Mouse (Mus musculus) forelimb bud, embryonic 11.5 days (tissue): ENCODE data around the gene Aqp11.

ENCODE experiments used
- DNase-seq: peaks from one replicate; pipeline ENCODE4 v3.0.0-alpha.2; 2012; ENCODE audit warnings: low read depth, low spot score

Aqp11 gene

GRCm38 (mm10) chr7:97707809-97708208 lies 30.3 kb downstream of the Aqp11 start:
- no peak for DNase-seq

DNA sequence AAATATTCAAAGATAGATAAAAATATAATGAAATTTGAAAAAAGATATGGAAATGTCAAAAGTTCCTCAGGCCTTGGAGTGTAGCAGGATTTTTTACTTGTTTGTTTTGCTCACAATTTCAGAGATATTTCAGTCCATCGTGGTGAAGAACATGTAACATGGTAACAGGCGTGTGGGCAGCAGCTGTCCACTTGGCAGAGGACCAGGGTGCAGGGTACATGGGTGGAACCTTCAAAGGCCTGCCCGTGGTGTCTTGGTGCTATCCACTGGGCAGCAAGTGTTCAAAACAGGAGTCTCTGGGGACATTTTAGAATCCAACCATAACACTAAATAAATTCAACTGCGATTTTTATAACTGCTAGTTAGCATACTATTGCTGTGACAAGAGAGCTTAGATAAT lies 31.0 kb downstream of the Aqp11 start:
- DNase-seq, result no peak

DNA sequence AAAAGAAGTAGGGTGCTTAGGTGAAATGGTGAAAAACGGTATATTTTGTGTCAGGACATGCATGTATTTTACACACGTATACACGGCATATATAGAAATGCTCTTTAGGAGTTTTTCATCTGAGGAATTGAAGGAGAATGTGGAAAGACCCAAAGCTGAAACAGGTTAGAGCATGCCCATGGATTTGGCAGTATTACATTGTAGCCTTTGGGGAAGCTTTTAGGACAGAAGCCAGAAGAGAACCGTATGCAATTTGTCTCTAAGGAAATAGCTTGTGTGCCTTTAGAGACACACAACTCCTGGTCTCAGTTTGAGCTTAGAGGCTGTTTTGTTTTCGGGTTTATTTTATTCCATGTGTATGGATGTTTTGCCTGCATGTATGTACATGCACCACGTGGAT lies 37.0 kb downstream of the Aqp11 start:
- no peak for DNase-seq

DNA sequence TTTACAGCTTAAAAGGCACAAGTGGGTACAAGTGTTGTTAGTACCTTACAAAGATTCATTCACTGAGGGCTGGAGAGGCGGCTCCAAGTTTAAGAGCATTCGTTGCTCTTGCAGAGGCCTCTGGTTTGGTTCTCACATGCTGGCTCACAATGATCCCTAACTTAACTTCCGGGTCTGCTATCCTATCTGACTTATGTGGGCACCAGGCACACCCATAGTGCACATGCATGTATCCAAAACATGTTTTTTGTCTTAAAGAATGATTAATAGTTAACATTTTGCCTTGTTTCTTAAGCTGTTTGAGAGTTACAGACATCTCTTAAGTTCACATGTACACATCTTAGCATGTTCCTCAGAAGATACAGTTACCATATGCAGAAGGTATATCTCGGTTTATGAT lies 37.9 kb downstream of the Aqp11 start:
- no peak for DNase-seq

DNA sequence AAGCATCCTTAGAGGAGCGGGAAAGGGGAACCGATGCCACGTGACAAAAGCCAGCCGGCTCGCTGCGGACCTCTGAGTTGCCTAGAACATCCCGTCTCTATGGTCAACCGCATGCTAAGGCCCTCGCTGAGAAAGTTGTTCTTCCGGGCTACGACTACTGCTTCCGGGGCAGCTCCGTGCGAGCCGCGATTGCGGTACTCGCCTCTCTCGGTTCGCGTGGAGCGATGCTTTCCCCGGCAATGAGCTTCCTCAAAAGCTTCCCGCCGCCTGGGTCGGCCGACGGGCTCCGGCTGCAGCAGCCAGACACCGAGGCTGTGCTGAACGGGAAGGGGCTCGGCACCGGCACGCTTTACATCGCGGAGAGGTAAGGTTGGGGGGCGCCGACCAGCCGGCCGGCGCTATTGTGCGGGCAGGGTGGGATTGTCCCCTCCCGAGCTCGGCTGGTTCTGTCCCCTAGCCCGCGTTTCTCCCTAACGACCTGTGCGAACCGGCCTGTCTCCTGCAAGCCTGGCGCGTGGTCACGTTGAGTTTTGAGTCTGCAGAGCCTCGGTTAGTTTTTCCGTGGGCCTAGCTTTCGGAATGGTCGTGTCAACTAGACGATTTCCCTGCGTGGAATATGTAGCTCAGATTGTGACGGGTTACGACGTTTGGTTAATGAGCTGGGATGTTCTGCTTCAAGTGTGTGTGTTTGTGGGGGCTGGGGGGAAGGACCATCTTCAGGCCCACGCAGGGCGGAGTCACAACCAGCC lies 41.4 kb downstream of the Aqp11 start, which contains the start of gene Clns1a:
Clns1a (plus strand) TSS at position 129 of the 749 bp plus-strand sequence.
- peak; percentile 92 for DNase-seq

GRCm38 (mm10) chr7:97696133-97696505 lies 42.0 kb downstream of the Aqp11 start:
- no peak for DNase-seq

DNA sequence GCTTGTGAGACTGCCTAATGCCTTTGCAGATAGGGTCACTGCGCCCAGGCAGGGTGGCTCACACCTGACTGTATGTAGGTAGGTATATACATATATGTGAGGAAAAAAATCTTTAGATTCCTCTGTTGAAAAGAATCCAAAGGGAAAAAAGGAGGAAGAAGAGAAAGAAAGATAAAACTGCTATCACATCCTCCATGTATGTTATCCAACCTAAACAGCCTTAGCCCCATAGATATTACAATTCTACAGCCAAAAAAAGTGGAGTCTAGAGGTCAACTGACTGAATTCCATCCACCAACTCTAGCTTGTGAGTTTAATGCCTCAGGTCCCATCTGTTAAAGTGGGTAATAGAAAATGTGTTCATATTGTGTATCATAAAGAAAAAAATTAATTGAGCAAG lies 42.6 kb downstream of the Aqp11 start:
- DNase-seq, result no peak

DNA sequence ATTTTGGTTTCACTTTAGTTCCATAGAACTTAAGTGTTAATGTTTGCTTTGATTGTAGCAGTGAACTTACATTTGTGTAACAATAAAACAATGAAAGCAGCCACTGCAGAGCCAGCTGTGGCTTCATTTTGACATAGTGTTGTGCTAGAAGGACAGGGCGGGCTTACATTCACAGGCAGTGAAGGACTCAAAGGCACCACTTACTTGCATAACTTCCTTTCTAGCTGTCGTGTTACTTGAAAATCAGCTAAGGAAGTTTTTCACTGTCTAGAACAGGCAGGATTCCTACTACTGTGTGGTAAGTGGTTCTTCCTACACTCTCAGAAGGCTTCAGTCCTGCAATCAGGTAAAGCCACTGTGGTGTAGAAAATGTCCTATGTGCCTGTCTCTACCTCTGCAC lies 50.3 kb downstream of the Aqp11 start:
- no peak for DNase-seq

DNA sequence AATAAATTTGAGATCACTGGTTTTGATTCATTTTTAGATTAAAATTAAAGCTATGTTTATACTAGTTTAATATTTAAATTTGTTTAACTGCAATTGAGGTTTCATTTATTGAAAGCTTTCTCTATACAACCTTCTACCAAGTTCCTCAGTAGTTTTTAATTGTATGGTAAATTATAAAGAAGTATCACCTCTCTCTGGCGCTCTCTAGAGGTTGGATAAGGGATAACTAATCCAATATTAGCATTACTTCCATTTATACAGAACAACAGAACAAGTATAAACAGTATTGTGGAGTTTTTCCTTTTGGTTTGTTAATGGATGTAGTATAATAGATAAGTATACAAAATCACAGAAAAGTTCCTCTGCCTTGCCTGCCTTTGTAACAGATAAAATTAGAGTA lies 58.9 kb downstream of the Aqp11 start:
- peak; percentile 9 for DNase-seq
